Mouse (Mus musculus) common myeloid progenitor, adult 5-6 weeks (primary cell): ENCODE results near the gene Phf1. TPM values are rescaled to one million over a fixed set of nuclear protein-coding genes. Genes with fewer than 3 reads are reported as not detected.
A peak's percentile ranks its signal among the peaks of the same experiment; 100 is the strongest.
"Not testable (repeated sequence)": the region's sequence is repeated elsewhere in the genome, so short reads cannot be mapped to it uniquely, and the experiment has no call there.

Experiments
- ATAC-seq: replicated peaks from 2 replicates; pipeline ENCODE4 v1.8.0; 2016; ENCODE audit warnings: low read depth, mild to moderate bottlenecking, moderate TSS enrichment, inconsistent platforms; ENCODE audit not compliant: poor library complexity, severe bottlenecking
- total RNA-seq: library from RNA; stranded (forward); fragments of 200-1000, 187-1606 nt; gene quantifications from 2 replicates; pipeline ENCODE4 v1.2.3, GENCODE M21; 2017

The Phf1 gene
- 3.2 and 3.3 TPM in 2 replicates for total RNA-seq

- peak; percentile 88 for ATAC-seq
These were observed at the start of gene Phf1 for GRCm38 (mm10) chr17:26932839-26933398. TSS of gene Phf1 (plus strand) at chr17:26933052.

DNA sequence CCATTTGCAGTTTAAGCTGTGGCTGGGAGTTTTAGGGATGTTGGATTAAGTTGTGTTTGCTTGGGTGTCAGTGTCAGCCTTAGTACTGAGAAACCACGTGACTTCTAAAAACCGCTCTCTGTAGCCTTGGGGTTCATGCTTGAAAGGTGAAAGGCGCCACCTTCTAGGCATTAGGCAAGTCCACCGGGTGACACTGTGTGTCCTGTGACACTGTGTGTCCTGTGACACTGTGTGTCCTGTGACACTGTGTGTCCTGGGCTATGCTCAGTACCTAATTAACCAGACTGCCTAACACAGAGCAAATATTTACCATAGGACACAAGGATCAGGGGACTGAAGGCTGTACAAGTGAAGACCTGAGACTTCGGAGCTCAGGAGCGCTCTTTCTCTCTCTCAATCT is 49.3 kb upstream of the Phf1 start:
- no peak for ATAC-seq

GRCm38 (mm10) chr17:26884995-26885926 is 47.6 kb upstream of the Phf1 start:
- peak; percentile 89 for ATAC-seq

DNA sequence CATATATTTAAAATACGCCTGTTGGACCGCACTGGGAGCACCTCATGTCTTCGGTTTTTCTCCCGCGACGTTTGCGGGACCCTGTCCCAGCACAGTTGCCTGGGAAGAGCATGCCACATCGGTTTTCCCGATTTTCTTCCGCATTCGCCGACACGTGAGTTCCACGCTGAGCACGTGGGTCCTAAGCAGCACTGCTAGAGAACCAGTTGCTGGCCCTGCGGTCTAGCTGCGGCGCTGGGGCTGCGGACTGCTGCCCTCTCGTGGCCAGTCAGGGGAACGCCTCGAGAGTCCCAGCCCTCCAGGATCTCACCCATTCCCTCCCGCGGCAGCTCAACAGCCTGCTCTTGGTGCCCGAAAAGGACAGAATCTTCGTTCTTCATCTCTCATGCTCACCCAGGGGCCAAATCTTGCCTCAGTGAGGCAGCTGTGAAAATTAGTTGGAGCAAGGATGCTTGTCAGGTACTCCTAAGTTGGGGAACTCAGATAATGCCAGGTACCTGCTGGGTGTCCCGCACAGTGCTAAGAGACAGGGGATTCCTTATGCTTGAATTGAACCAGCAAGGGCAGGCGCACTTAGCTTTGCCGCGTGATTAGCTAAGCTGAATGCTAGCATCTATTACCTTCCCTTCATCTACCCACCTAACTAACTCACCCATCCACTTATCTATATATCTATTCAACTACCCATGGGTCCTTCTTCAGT is 46.7 kb upstream of the Phf1 start:
- peak; percentile 94 for ATAC-seq

- no peak for ATAC-seq
These were observed 44.9 kb upstream of the Phf1 start for GRCm38 (mm10) chr17:26887926-26888325.

GRCm38 (mm10) chr17:26892635-26893375 is 40.0 kb upstream of the Phf1 start:
- ATAC-seq: no peak

DNA sequence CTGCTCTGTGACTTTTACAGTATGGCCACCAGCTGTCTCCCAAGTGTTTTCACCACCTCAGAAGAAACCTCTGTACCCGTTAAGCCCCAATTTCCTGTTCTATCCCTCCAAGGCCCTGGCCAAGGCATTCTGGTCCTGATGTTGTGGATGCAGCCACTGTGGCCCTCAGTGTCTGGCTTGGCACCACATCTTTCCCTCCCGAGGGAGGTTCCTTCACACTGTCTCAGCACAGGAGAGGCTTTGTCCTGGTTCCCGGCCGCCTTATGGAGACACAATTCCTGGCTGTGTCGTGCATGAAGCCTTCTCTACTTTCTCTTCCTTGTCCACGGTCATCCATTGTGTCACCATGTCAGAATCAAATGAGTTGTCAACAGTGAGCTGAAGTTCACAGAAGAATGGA is 39.4 kb upstream of the Phf1 start:
- no peak for ATAC-seq

GRCm38 (mm10) chr17:26894342-26894741 is 38.5 kb upstream of the Phf1 start:
- ATAC-seq: no peak

- ATAC-seq: peak; percentile 83
These were observed 37.3 kb upstream of the Phf1 start for GRCm38 (mm10) chr17:26895578-26895977.

- no peak for ATAC-seq
These were observed 31.9 kb upstream of the Phf1 start for GRCm38 (mm10) chr17:26900916-26901315.

DNA sequence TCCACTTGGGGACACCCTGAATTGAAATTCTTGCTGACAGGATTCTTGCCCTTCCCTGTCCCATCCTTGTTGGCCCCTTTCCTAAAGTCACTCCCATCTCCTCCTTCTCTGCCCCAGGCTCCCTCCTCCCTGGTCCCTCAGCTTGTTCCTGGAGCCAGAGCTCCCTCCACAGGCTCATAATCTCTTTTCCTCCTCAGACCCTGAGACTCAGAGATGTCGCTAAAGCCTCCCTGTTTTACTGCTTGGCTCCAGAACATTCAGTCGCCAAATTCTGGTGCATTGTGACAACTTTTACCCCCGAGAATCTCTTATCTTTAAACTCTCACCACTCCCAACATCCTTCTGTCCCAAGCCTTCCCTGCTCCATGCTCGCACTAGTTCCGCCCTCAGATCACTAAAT is 28.5 kb upstream of the Phf1 start:
- no peak for ATAC-seq

DNA sequence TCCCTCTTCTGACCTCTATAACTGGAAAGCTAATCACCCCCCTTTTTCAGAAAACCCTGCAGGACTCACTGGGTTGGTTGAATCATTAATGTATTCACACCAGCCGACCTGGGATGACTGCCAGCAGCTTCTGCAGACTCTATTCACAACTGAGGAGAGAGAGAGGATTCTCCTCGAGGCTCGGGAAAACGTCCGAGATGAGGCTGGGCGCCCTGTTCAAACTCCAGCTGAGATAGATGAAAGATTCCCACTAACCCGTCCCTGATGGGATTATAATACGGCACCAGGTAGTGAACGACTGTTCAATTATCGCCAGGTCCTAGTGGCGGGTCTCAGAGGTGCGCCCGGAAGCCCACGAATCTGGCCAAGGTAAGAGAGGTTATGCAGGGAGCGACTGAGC is 25.3 kb upstream of the Phf1 start:
- not testable (repeated sequence) for ATAC-seq

DNA sequence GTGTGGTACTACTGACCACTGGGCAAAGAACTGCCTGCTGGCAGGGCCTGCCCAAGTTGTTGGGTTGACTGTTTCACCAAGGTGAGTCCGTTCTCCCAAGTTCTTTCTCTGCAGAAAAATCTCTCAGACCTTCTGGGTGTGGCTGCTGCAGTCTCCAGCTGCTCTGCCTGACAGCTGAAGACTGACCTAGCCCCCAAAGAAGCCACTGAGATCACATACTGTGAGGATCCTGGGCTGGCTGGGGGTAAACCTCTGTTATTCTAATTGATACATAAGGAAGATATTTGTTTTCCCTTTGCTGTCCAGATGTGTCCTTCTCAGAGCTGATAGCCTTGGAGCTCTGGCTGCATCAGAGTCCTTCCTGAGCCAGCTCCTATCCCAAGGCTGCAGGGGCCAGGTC is 17.6 kb upstream of the Phf1 start:
- ATAC-seq: no peak

- peak; percentile 99 for ATAC-seq
These were observed 16.0 kb upstream of the Phf1 start, which contains the start of gene Kifc5b for GRCm38 (mm10) chr17:26916711-26917482. TSS of gene Kifc5b (plus strand) at chr17:26917091.

DNA sequence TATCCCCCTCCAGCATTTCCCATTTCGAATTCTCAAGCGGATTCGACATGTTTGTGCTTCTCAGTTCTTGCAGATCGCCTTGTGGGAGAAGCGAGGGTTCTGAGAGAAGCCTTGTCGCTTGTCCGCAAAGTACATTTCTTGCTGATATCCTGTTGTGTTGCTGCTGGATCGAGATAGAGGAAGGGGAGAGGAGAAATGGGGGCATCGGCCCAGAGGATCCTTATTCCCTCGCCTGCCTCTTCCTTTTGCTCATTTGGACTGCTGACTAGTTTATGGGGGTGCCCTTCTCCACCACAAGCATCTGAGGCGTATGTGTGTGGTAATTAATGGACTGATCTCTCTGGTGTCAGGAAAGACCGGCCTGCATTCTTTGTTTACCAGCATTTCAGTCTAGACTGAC is 15.3 kb upstream of the Phf1 start:
- ATAC-seq: not testable (repeated sequence)

DNA sequence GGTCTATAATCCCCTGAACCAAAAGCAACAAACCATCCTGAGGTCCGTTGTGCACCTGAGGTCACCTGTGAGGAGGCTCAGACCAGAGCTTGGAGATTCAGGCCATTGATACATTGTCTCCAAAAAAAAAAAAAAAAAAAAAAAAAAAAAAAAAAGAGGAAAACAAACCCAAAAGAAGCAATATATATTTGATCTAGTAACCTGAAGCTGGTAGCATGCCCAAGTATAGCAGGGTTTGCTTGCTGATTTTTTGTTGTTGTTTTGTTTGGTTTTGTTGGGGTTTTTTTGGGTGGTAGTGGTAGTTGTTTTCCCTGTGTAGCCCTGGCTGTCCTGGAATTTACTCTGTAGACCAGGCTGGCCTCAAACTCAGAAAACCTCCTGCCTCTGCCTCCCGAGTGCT is 14.5 kb upstream of the Phf1 start:
- ATAC-seq: no peak

GRCm38 (mm10) chr17:26919516-26919915 is 13.3 kb upstream of the Phf1 start:
- ATAC-seq: not testable (repeated sequence)

- not testable (repeated sequence) for ATAC-seq
These were observed 10.5 kb upstream of the Phf1 start for GRCm38 (mm10) chr17:26922368-26922767.

DNA sequence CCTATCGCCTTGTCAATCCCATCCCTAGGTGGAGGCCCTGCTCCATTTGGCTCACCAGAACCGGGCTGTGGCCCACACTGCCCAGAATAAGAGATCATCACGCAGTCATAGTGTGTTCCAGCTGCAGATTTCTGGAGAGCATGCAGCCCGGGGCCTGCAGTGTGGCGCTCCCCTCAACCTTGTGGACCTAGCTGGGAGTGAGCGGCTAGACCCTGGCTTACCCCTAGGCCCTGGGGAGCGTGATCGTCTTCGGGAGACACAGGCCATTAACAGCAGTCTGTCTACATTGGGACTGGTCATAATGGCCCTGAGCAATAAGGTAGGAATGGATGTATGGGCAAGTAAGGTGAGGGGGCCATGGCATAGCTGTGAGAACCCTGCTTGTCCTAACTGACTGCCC is 7.4 kb upstream of the Phf1 start:
- ATAC-seq: not testable (repeated sequence)
